In genomic region chr11:107024406-107024805, GRCm38 (mm10) we compare ENCODE assay signal across 11 mouse cellular contexts. TPM values are rescaled to one million over a fixed set of nuclear protein-coding genes. Genes with fewer than 3 reads are reported as not detected.
DNase-seq lines count a peak whose midpoint lies in the region; ATAC-seq and TF ChIP-seq lines count a peak whose summit lies in the region.
"Had no signal": no experiment of that assay in that cellular context is flagged by ENCODE, and none has a peak within 500 bp of the region (broad histone marks: within the 10 kb centered on the region; RNA-seq: fewer than 3 reads in every experiment).

No protein-coding gene starts in this region.

- H3K9ac ChIP-seq in lung, embryonic 15.5 days, result 0 out of 2 replicates have a peak overlapping the region, but pooled peaks have one; percentile 6
- 0 out of 2 replicates have a peak overlapping the region, but pooled peaks have one; percentile 67 for H3K9ac ChIP-seq in forebrain, embryonic 15.5 days (replicated peaks)
- no peak overlapping the region for H3K9ac ChIP-seq in intestine, postnatal 0 days (ENCODE audit: low read depth, low read length)
- no peak overlapping the region for H3K9ac ChIP-seq in stomach, embryonic 16.5 days (ENCODE audit: low read length)
- H3K9ac ChIP-seq: limb, embryonic 15.5 days had no signal

- H3K36me3 ChIP-seq in lung, embryonic 15.5 days, result no peaks in the 10 kb centered on the region
- H3K36me3 ChIP-seq in forebrain, embryonic 15.5 days, result no peaks in the 10 kb centered on the region
- no peaks in the 10 kb centered on the region for H3K36me3 ChIP-seq in intestine, postnatal 0 days (ENCODE audit: control insufficient read depth, insufficient read depth)
- H3K36me3 ChIP-seq in stomach, embryonic 16.5 days (ENCODE audit: control insufficient read depth, insufficient read depth, low read length), result no peaks in the 10 kb centered on the region
- H3K36me3 ChIP-seq: limb, embryonic 15.5 days had no signal

- no peaks in the 10 kb centered on the region for H3K9me3 ChIP-seq in lung, embryonic 15.5 days
- no peaks in the 10 kb centered on the region for H3K9me3 ChIP-seq in forebrain, embryonic 15.5 days
- H3K9me3 ChIP-seq in intestine, postnatal 0 days (ENCODE audit: control insufficient read depth), result no peaks in the 10 kb centered on the region
- no peaks in the 10 kb centered on the region for H3K9me3 ChIP-seq in stomach, embryonic 16.5 days (replicated peaks; ENCODE audit: control insufficient read depth, low read length)
- H3K9me3 ChIP-seq: limb, embryonic 15.5 days had no signal

- TF ChIP-seq CTCF in intestine, postnatal 0 days (IDR thresholded peaks at IDR 0.05; ENCODE audit: low read depth), result no peak

- H3K27me3 ChIP-seq in lung, embryonic 15.5 days, result no peaks in the 10 kb centered on the region
- H3K27me3 ChIP-seq in forebrain, embryonic 15.5 days, result no peaks in the 10 kb centered on the region
- H3K27me3 ChIP-seq in intestine, postnatal 0 days (replicated peaks; ENCODE audit: control insufficient read depth, insufficient read depth, low read length), result no peaks in the 10 kb centered on the region
- no peaks in the 10 kb centered on the region for H3K27me3 ChIP-seq in stomach, embryonic 16.5 days (ENCODE audit: control insufficient read depth, insufficient read depth, low read length)

- peaks cover 45% of the 10 kb centered on the region for H3K4me1 ChIP-seq in lung, embryonic 15.5 days
- H3K4me1 ChIP-seq in forebrain, embryonic 15.5 days, result peaks cover 35% of the 10 kb centered on the region
- 0 out of 2 replicates have a peak, but pooled peaks cover 3% of the 10 kb centered on the region for H3K4me1 ChIP-seq in intestine, postnatal 0 days (replicated peaks; ENCODE audit: control insufficient read depth, insufficient read depth, low read length)
- peaks cover 21% of the 10 kb centered on the region for H3K4me1 ChIP-seq in stomach, embryonic 16.5 days (ENCODE audit: control insufficient read depth, insufficient read depth, low read length)

- no peak for DNase-seq in lung, postnatal 25 days (ENCODE audit: low spot score)
- no peak for DNase-seq in testis, postnatal 10 days (ENCODE audit: low spot score)
- DNase-seq in spleen, adult 18-20 months, result no peak
- DNase-seq: cerebellum, adult 11 months; kidney, postnatal 4 days; right cerebral cortex, postnatal 14 days had no signal

- 35% methylated on average over 4 of the region's 4 CpGs for WGBS in lung, embryonic 15.5 days
- WGBS in forebrain, embryonic 15.5 days, result 63% methylated on average over 4 of the region's 4 CpGs
- WGBS in intestine, postnatal 0 days, result 68% methylated on average over 4 of the region's 4 CpGs
- WGBS in stomach, embryonic 16.5 days, result 55% methylated on average over 4 of the region's 4 CpGs

- H3K4me3 ChIP-seq in lung, embryonic 15.5 days, result no peak overlapping the region
- no peak overlapping the region for H3K4me3 ChIP-seq in forebrain, embryonic 15.5 days
- no peak overlapping the region for H3K4me3 ChIP-seq in intestine, postnatal 0 days (ENCODE audit: low read depth, low read length)
- no peak overlapping the region for H3K4me3 ChIP-seq in stomach, embryonic 16.5 days (replicated peaks; ENCODE audit: low read length)

- H3K4me2 ChIP-seq in lung, embryonic 15.5 days, result peak overlapping the region; percentile 94
- peak overlapping the region; percentile 89 for H3K4me2 ChIP-seq in forebrain, embryonic 15.5 days (replicated peaks)
- H3K4me2 ChIP-seq in intestine, postnatal 0 days (replicated peaks; ENCODE audit: low read depth), result peak overlapping the region; percentile 93; the same call in 1 of the 2 replicates
- H3K4me2 ChIP-seq in stomach, embryonic 16.5 days (ENCODE audit: low read depth, low read length), result 0 out of 2 replicates have a peak overlapping the region, but pooled peaks have one; percentile 98

- peak overlapping the region; percentile 65 for H3K27ac ChIP-seq in lung, embryonic 15.5 days
- H3K27ac ChIP-seq in forebrain, embryonic 15.5 days (replicated peaks), result no peak overlapping the region
- no peak overlapping the region for H3K27ac ChIP-seq in intestine, postnatal 0 days (ENCODE audit: low read depth, low read length)
- no peak overlapping the region for H3K27ac ChIP-seq in stomach, embryonic 16.5 days (ENCODE audit: low read length)
- H3K27ac ChIP-seq: limb, embryonic 15.5 days had no signal

- no peak for ATAC-seq in lung, embryonic 15.5 days (ENCODE audit: borderline replicate concordance, extremely low read depth, low FRiP score, low TSS enrichment)
- ATAC-seq in forebrain, embryonic 15.5 days (replicated peaks), result no peak
- ATAC-seq in intestine, postnatal 0 days, result no peak
- ATAC-seq in stomach, embryonic 16.5 days (ENCODE audit: insufficient read depth, low FRiP score), result no peak

RNA-seq across cellular contexts. Expression of gene 1810010H24Rik, which starts 1.1 kb away (rescaled TPM):
- polyA plus RNA-seq in lung, embryonic 15.5 days (2015; fragmentation: Nextera tagmentation; extraction: Ambion mirVana), result 8.8 and 10.0 TPM in 2 replicates
- 4.0 and 5.7 TPM in 2 replicates for polyA plus RNA-seq in forebrain, embryonic 15.5 days (2015; fragmentation: Nextera tagmentation; extraction: Ambion mirVana)
- polyA plus RNA-seq in intestine, postnatal 0 days (2015; fragmentation: Nextera tagmentation; extraction: Ambion mirVana), result 9.6 and 9.9 TPM in 2 replicates
- 2.0 TPM in 2 replicates for polyA plus RNA-seq in stomach, embryonic 16.5 days (2015; fragmentation: Nextera tagmentation; extraction: Ambion mirVana)

RNA-seq across cellular contexts. Expression of gene Kpna2, which starts 25.1 kb away (rescaled TPM):
- 534 and 547 TPM in 2 replicates for polyA plus RNA-seq in lung, embryonic 15.5 days (2015; fragmentation: Nextera tagmentation; extraction: Ambion mirVana)
- polyA plus RNA-seq in forebrain, embryonic 15.5 days (2015; fragmentation: Nextera tagmentation; extraction: Ambion mirVana), result 262 and 282 TPM in 2 replicates
- 80.6 and 100 TPM in 2 replicates for polyA plus RNA-seq in intestine, postnatal 0 days (2015; fragmentation: Nextera tagmentation; extraction: Ambion mirVana)
- polyA plus RNA-seq in stomach, embryonic 16.5 days (2015; fragmentation: Nextera tagmentation; extraction: Ambion mirVana), result 297 and 327 TPM in 2 replicates

Comparison
In these comparisons a context has a peak if more than half of its experiments do, and no peak if none do; other contexts are left out.
1. H3K9ac ChIP-seq: peak in lung, embryonic 15.5 days (single experiment) and forebrain, embryonic 15.5 days (single experiment); none in intestine, postnatal 0 days (single experiment) and stomach, embryonic 16.5 days (single experiment).
2. Peak in every context shown above with its lines, with median percentiles within 50 percentile points of each other: H3K4me2 ChIP-seq.